Mouse (Mus musculus): ENCODE data around the gene 1700057G04Rik. TPM values are rescaled to one million over a fixed set of nuclear protein-coding genes. Genes with fewer than 3 reads are reported as not detected.

1700057G04Rik gene
- polyA plus RNA-seq (2012; rRNA removed) = not detected in 2 replicates

GRCm38 (mm10) chr9:92309077-92309476, at the start of gene 1700057G04Rik:
1700057G04Rik (plus strand) TSS chr9:92309377.

GRCm38 (mm10) chr9:92275486-92276207, 33.5 kb upstream of the 1700057G04Rik start, which contains the start of gene Plscr2:
Plscr2 (plus strand) TSS chr9:92275602.

Other genes starting within 250 kb of the 1700057G04Rik start
- not detected in 2 replicates for gene Plscr5, start 116.4 kb upstream of the 1700057G04Rik start, polyA plus RNA-seq (2012; rRNA removed)
- 13.0 and 16.5 TPM in 2 replicates for gene Plscr1, start 59.6 kb upstream of the 1700057G04Rik start, polyA plus RNA-seq (2012; rRNA removed)
- gene Plscr2, start 33.8 kb upstream of the 1700057G04Rik start, polyA plus RNA-seq (2012; rRNA removed) = 0.23 and 0.28 TPM in 2 replicates
- 0.41 and 0.42 TPM in 2 replicates for gene Plscr4, start 148.0 kb downstream of the 1700057G04Rik start, polyA plus RNA-seq (2012; rRNA removed)
- gene Plod2, start 232.8 kb downstream of the 1700057G04Rik start, polyA plus RNA-seq (2012; rRNA removed) = 1.6 and 2.0 TPM in 2 replicates